Mouse (Mus musculus) stomach, postnatal 0 days (tissue): ENCODE data around the gene Cep72.

ENCODE experiments used
- CTCF ChIP-seq: IDR thresholded peaks from 2 replicates; pipeline ENCODE4 v1.5.1; 2016; ENCODE audit warnings: antibody characterized with exemption, low read depth, mild to moderate bottlenecking, moderate library complexity
- EP300 ChIP-seq: optimal IDR thresholded peaks from 2 replicates; pipeline ENCODE3; 2016; ENCODE audit warnings: antibody characterized with exemption

DNA sequence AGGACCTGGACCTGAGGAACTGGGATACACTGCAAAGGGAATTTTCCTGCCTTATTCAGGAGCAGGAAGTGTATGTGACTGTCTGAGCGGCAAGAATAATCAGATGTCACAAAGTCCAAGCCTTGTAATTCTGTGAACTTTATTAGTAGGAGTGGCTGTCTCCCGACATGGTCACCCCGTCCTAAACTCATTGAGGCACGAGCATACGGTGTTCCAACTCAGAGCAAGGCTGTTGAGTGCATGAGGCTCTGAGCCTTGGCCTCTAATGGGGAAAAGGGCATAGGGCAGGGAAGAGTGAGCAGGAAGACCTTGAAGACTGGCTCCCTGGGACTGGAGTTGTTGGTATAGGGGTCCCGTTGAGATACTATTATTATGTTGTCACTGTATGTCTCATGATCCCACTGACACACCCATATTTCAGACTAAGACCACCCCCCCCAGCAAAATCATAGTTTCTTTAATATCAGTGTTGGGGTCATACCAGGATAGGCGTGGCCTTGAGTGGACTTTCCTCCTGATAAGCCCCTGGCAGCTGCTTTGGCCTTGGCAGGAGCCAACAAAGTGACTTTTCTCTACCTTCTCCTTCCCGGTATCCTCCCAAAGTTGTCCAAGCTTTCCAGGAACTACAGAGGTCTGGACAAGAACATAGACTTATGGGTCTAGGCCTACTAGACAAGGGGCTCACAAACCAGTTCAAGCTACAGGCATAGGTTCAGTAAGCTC lies 40.2 kb upstream of the Cep72 start:
- TF ChIP-seq CTCF (no peak), EP300 (no peak)
